8 mouse cellular contexts compared by ENCODE assay signal in genomic region chr10:83508962-83509660, GRCm38 (mm10). TPM values are rescaled to one million over a fixed set of nuclear protein-coding genes. Genes with fewer than 3 reads are reported as not detected.
DNase-seq lines count a peak whose midpoint lies in the region; ATAC-seq and TF ChIP-seq lines count a peak whose summit lies in the region.

No protein-coding gene starts in this region.

- no peaks in the 10 kb centered on the region for H3K9me3 ChIP-seq in kidney, embryonic 14.5 days (ENCODE audit: control insufficient read depth, low read length)

- peak; percentile 57 for TF ChIP-seq CTCF in kidney, adult 2 months (conservative IDR thresholded peaks at IDR 0.05; ENCODE audit: insufficient read depth, insufficient read length, low read depth, low read length)
- TF ChIP-seq CTCF in lung, adult 2 months (IDR thresholded peaks at IDR 0.05; ENCODE audit: insufficient read depth, low read length): peak; percentile 23; the same call in 1 of the 2 replicates

- no peak for TF ChIP-seq POLR2A in kidney, adult 2 months (IDR thresholded peaks at IDR 0.05; ENCODE audit: low read depth, low read length)
- TF ChIP-seq POLR2A in lung, adult 2 months (IDR thresholded peaks at IDR 0.05; ENCODE audit: borderline replicate concordance, extremely low read depth, low read depth, low read length): no peak

- H3K36me3 ChIP-seq in kidney, adult 2 months (ENCODE audit: control insufficient read depth, insufficient read depth, low read length): no peaks in the 10 kb centered on the region
- no peaks in the 10 kb centered on the region for H3K36me3 ChIP-seq in kidney, embryonic 14.5 days (ENCODE audit: control insufficient read depth, insufficient read depth, low read length)

- no peaks in the 10 kb centered on the region for H3K27me3 ChIP-seq in kidney, adult 2 months (replicated peaks; ENCODE audit: control insufficient read depth, insufficient read depth, low read length)
- H3K27me3 ChIP-seq in kidney, embryonic 14.5 days (ENCODE audit: control insufficient read depth, insufficient read depth, low read length): no peaks in the 10 kb centered on the region

- ATAC-seq in kidney, embryonic 14.5 days (ENCODE audit: low FRiP score, low TSS enrichment): no peak

- no peak overlapping the region for H3K4me2 ChIP-seq in kidney, embryonic 14.5 days (replicated peaks; ENCODE audit: low read depth, low read length)

- H3K4me3 ChIP-seq in kidney, adult 2 months (ENCODE audit: insufficient read depth, low read depth, low read length): no peak overlapping the region
- H3K4me3 ChIP-seq in kidney, embryonic 14.5 days (ENCODE audit: low read length): no peak overlapping the region
- no peak overlapping the region for H3K4me3 ChIP-seq in lung, adult 2 months (replicated peaks; ENCODE audit: extremely low read depth, low read depth, low read length)

- DNase-seq in kidney, adult 2 months: peak; percentile 56
- peak; percentile 20 for DNase-seq in MEL-GATA-1-ER (ENCODE audit: extremely low read depth, low read depth)
- DNase-seq in cerebellum, postnatal 25 days: peak; percentile 20 to 47
- peak; percentile 13 for DNase-seq in lung, adult 2 months
- peak; percentile 36 for DNase-seq in thymus, postnatal 0 days (ENCODE audit: low spot score)
- DNase-seq in urinary bladder, adult 18-20 months (ENCODE audit: low spot score in 2 of 2): no peak
- no peak for DNase-seq in adrenal gland, adult 8-10 months

- H3K9ac ChIP-seq in kidney, embryonic 14.5 days (ENCODE audit: low read depth, low read length): no peak overlapping the region

- no peaks in the 10 kb centered on the region for H3K4me1 ChIP-seq in kidney, adult 2 months (ENCODE audit: control insufficient read depth, insufficient read depth, low read length)
- H3K4me1 ChIP-seq in kidney, embryonic 14.5 days (ENCODE audit: control insufficient read depth, insufficient read depth, low read length): no peaks in the 10 kb centered on the region
- H3K4me1 ChIP-seq in lung, adult 2 months (ENCODE audit: control insufficient read depth, insufficient read depth, low read length): no peaks in the 10 kb centered on the region

- H3K27ac ChIP-seq in kidney, adult 2 months (ENCODE audit: insufficient read depth, low read depth, low read length): no peak overlapping the region
- H3K27ac ChIP-seq in kidney, embryonic 14.5 days (ENCODE audit: low read depth, low read length): no peak overlapping the region

- WGBS in kidney, adult 2 months: 61% methylated on average over 8 of the region's 8 CpGs
- WGBS in kidney, embryonic 14.5 days: 69% methylated on average over 8 of the region's 8 CpGs
- 60% methylated on average over 8 of the region's 8 CpGs for WGBS in lung, adult 2 months

RNA-seq across cellular contexts. Expression of gene Aldh1l2, which starts 24.8 kb away (rescaled TPM):
- 0.87 and 1.1 TPM in 2 replicates for polyA plus RNA-seq in kidney, adult 2 months (2012; rRNA removed)
- polyA plus RNA-seq in kidney, embryonic 14.5 days (2014; fragmentation: Nextera tagmentation; extraction: Ambion mirVana): 0.74 and 0.76 TPM in 2 replicates
- polyA plus RNA-seq in lung, adult 2 months (2012; rRNA removed): 0.45 and 0.84 TPM in 2 replicates
- 0.22 and 0.37 TPM in 2 replicates for polyA plus RNA-seq in thymus, postnatal 0 days (2015; fragmentation: Nextera tagmentation; extraction: Ambion mirVana)
- total RNA-seq in adrenal gland, adult 8-10 months (2022): 1 to 10 TPM in 2 of 4 experiments, under 1 TPM in 2; 0.89 to 1.8 (median 0.97) TPM

RNA-seq across cellular contexts. Expression of gene Washc4, which starts 34.4 kb away (rescaled TPM):
- polyA plus RNA-seq in kidney, adult 2 months (2012; rRNA removed): 2.8 and 4.0 TPM in 2 replicates
- 22.8 and 44.1 TPM in 2 replicates for polyA plus RNA-seq in kidney, embryonic 14.5 days (2014; fragmentation: Nextera tagmentation; extraction: Ambion mirVana)
- 2.4 and 3.9 TPM in 2 replicates for polyA plus RNA-seq in lung, adult 2 months (2012; rRNA removed)
- polyA plus RNA-seq in thymus, postnatal 0 days (2015; fragmentation: Nextera tagmentation; extraction: Ambion mirVana): 34.2 and 44.8 TPM in 2 replicates
- total RNA-seq in adrenal gland, adult 8-10 months (2022): 10 to 100 TPM; 24.7 to 31.3 (median 29.1) TPM

Comparison
In these comparisons a context has a peak if more than half of its experiments do, and no peak if none do; other contexts are left out.
1. DNase-seq: peak in kidney, adult 2 months (single experiment), MEL-GATA-1-ER (single experiment), cerebellum, postnatal 25 days (2 of 2), lung, adult 2 months (single experiment) and thymus, postnatal 0 days (single experiment); none in urinary bladder, adult 18-20 months (0 of 2) and adrenal gland, adult 8-10 months (single experiment).